Mouse (Mus musculus) brain, embryonic 14.5 days (tissue): ENCODE data around the gene Ppara.

Experiments used
- CTCF ChIP-seq: fragments of 200-500 bp; IDR thresholded peaks from 2 replicates; pipeline ENCODE4 v1.5.1; 2012; ENCODE audit warnings: inconsistent platforms, mild to moderate bottlenecking, moderate library complexity, borderline replicate concordance; ENCODE audit not compliant: insufficient read depth, insufficient read length; ENCODE audit errors: extremely low read depth
- POLR2A ChIP-seq: fragments of 200-500 bp; IDR thresholded peaks from 2 replicates; pipeline ENCODE4 v1.6.1; 2012; ENCODE audit warnings: mild to moderate bottlenecking, inconsistent platforms, borderline replicate concordance; ENCODE audit not compliant: poor library complexity, insufficient read depth, insufficient read length, severe bottlenecking; ENCODE audit errors: extremely low read depth

GRCm38 (mm10) chr15:85811535-85812277, 76.9 kb downstream of the Ppara start, which contains the start of gene Cdpf1:
- TF ChIP-seq POLR2A = peak; percentile 75; the same call in 1 of the 2 replicates
- peak; percentile 14; the same call in 1 of the 2 replicates for TF ChIP-seq CTCF
